ENCODE assay signal across 24 mouse cellular contexts in genomic region chr11:16525724-16526123, GRCm38 (mm10).
"Had no signal": no experiment of that assay in that cellular context is flagged by ENCODE, and none has a peak within 500 bp of the region (broad histone marks: within the 10 kb centered on the region; RNA-seq: fewer than 3 reads in every experiment).

No protein-coding gene starts in this region.

- DNase-seq: kidney, postnatal 25 days; layer of hippocampus, adult 9-11 months; liver; lung, adult 18-20 months; lung, postnatal 14 days; lung, postnatal 4 days; midbrain, embryonic 14.5 days; right cerebral cortex, adult 18-20 months; right cerebral cortex, postnatal 14 days; right cerebral cortex, postnatal 4 days; thymus, adult 2 months; thymus, postnatal 14 days; thymus, postnatal 4 days had no signal

- H3K4me1 ChIP-seq: limb, embryonic 10.5 days; liver, embryonic 12.5 days; liver, embryonic 15.5 days; lung, embryonic 15.5 days; neural tube, embryonic 12.5 days; neural tube, embryonic 15.5 days had no signal

- H3K4me2 ChIP-seq: limb, embryonic 13.5 days; liver, embryonic 12.5 days; liver, embryonic 15.5 days; lung, embryonic 15.5 days; midbrain, embryonic 11.5 days; neural tube, embryonic 12.5 days; neural tube, embryonic 15.5 days had no signal

- H3K27ac ChIP-seq: kidney, postnatal 0 days; layer of hippocampus, adult 2 months; limb, embryonic 10.5 days; limb, embryonic 13.5 days; liver, embryonic 12.5 days; liver, embryonic 15.5 days; lung, embryonic 15.5 days; neural tube, embryonic 12.5 days; neural tube, embryonic 15.5 days; stomach, postnatal 0 days had no signal

- H3K9ac ChIP-seq: limb, embryonic 13.5 days; liver, embryonic 12.5 days; liver, embryonic 15.5 days; lung, embryonic 15.5 days; neural tube, embryonic 12.5 days; neural tube, embryonic 15.5 days had no signal

- H3K4me3 ChIP-seq: layer of hippocampus, adult 2 months; limb, embryonic 10.5 days; limb, embryonic 13.5 days; liver, embryonic 12.5 days; liver, embryonic 15.5 days; lung, embryonic 15.5 days; neural tube, embryonic 12.5 days; neural tube, embryonic 15.5 days had no signal

- H3K27me3 ChIP-seq: limb, embryonic 13.5 days; liver, embryonic 12.5 days; liver, embryonic 15.5 days; lung, embryonic 15.5 days; neural tube, embryonic 12.5 days; neural tube, embryonic 15.5 days had no signal

- ATAC-seq: liver, embryonic 12.5 days had no signal

- H3K36me3 ChIP-seq: limb, embryonic 10.5 days; limb, embryonic 13.5 days; liver, embryonic 12.5 days; liver, embryonic 15.5 days; lung, embryonic 15.5 days; neural tube, embryonic 12.5 days; neural tube, embryonic 15.5 days had no signal

- H3K9me3 ChIP-seq: limb, embryonic 10.5 days; limb, embryonic 13.5 days; liver, embryonic 12.5 days; liver, embryonic 15.5 days; lung, embryonic 15.5 days; neural tube, embryonic 12.5 days; neural tube, embryonic 15.5 days had no signal
